Mouse (Mus musculus): Measurements from ENCODE around the gene Bace1.

Bace1 gene

GRCm38 (mm10) chr9:45838434-45839138 lies at the start of gene Bace1:
TSS of gene Bace1 (plus strand) at chr9:45838580.
- peak; percentile 71 for DNase-seq (ENCODE audit: extremely low spot score, low spot score)

- no peak for DNase-seq (ENCODE audit: extremely low spot score, low spot score)
Measured at GRCm38 (mm10) chr9:45791456-45792142, 46.8 kb upstream of the Bace1 start.

DNA sequence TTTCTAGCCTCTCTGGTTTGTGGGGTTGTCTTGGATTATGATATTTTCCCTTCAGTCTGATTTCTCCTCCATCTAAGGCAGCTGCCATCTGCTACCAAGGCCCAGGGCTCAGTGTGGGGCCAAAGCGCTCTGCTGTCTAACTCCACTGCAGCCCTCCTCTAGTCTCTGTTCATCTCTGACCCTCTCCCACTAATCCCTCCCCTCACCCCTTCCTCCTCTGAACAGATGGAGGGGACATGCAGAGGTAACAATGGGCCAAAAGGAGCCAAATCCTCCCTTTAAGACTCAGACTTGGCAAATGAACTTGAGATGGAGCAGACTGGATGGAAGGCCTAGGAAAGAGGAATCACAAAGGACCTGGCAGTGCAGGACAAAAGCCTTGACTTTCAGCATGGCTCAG lies 46.1 kb upstream of the Bace1 start:
- no peak for DNase-seq (ENCODE audit: extremely low spot score, low spot score)

DNA sequence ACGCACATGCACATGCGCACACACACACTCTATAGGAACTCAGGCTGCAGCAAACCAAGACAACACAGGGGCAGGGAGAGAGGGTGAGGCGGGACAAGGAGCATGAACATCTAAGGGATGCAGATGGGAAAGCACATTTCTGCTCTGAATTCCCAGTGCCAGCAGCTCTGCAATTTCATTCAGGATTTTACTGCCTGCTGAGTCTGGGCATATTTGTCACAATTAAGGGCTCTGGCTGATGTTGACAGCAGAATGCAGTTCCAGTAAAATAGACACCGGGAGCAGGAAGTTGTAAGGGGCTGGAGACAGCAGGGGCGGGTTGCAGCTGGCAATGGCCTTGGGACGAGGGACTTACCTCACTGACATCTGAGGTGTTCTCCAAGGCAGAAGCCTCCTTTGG lies 44.7 kb upstream of the Bace1 start:
- no peak for DNase-seq (ENCODE audit: extremely low spot score, low spot score)

GRCm38 (mm10) chr9:45795722-45796121 lies 42.7 kb upstream of the Bace1 start:
- no peak for DNase-seq (ENCODE audit: extremely low spot score, low spot score)

- no peak for DNase-seq (ENCODE audit: extremely low spot score, low spot score)
Measured at GRCm38 (mm10) chr9:45797271-45797670, 41.1 kb upstream of the Bace1 start.

- DNase-seq (ENCODE audit: extremely low spot score, low spot score) = peak; percentile 55
Measured at GRCm38 (mm10) chr9:45798467-45799164, 39.8 kb upstream of the Bace1 start.

DNA sequence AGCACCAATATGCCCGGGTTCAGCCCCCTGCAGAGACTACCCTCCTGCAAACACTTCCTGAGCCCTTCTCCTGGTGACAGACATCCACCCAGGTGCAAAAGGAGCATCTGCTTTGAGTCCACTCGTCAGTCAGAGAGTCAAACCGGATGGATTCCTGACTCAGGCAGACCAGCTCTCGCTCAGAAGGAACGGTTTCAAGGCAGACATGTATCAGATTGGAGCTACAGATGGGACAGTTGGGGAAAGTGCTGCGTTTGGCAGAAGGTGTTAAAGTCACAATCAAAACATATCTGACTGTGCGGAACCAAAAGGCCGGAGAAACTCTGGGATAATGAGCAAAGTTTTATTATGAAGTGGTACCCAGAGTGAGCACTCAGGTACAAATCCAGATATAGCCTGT lies 39.0 kb upstream of the Bace1 start:
- no peak for DNase-seq (ENCODE audit: extremely low spot score, low spot score)

- no peak for DNase-seq (ENCODE audit: extremely low spot score, low spot score)
Measured at GRCm38 (mm10) chr9:45803070-45803774, 35.2 kb upstream of the Bace1 start.

DNA sequence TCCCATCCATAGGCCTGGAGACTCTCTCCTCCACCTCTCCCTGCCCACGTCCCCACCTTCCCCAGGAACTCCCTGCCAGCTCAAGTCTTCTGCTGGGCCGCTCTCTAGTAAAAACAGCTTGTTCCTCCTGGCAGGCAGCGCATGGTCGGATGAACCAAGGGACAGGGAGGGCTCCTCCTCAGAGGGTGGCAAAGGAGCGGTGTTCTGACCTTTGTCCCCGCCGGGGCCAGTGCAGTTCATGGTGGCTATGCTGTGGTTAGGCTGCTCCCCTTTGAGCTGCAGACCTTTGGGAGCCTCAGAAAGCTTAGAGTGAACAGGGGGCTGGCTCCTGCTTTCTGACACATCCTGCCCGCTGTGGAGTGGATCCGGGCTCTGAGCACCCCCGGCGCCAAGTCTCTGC lies 31.5 kb upstream of the Bace1 start:
- no peak for DNase-seq (ENCODE audit: extremely low spot score, low spot score)

GRCm38 (mm10) chr9:45807337-45807736 lies 31.0 kb upstream of the Bace1 start:
- no peak for DNase-seq (ENCODE audit: extremely low spot score, low spot score)

GRCm38 (mm10) chr9:45807761-45808160 lies 30.6 kb upstream of the Bace1 start:
- no peak for DNase-seq (ENCODE audit: extremely low spot score, low spot score)

GRCm38 (mm10) chr9:45811946-45812345 lies 26.4 kb upstream of the Bace1 start:
- no peak for DNase-seq (ENCODE audit: extremely low spot score, low spot score)

DNA sequence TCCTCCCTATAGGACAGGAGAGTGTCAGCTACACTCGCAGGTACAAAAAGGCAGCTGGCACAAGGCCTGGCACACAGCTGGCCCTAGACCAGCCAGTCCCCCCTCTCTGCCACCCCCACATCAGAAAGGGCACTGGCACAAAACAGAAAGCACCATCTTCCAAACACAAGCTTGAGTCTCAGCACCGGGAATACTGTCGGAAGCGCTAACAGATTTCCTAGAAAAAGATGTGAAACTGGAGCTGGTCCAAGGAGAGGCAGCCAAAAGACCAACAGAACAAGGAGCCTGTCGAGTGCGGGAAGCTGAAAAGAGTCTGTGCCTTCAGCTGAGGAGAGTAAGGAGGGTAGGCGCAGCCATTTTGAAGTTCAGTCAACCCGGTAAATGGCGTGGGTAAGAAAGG lies 23.3 kb upstream of the Bace1 start:
- no peak for DNase-seq (ENCODE audit: extremely low spot score, low spot score)

GRCm38 (mm10) chr9:45815525-45815924 lies 22.9 kb upstream of the Bace1 start:
- no peak for DNase-seq (ENCODE audit: extremely low spot score, low spot score)

GRCm38 (mm10) chr9:45818406-45819011 lies 19.9 kb upstream of the Bace1 start:
- DNase-seq (ENCODE audit: extremely low spot score, low spot score) = no peak

- no peak for DNase-seq (ENCODE audit: extremely low spot score, low spot score)
Measured at GRCm38 (mm10) chr9:45827663-45828290, 10.6 kb upstream of the Bace1 start.

- peak; percentile 90 for DNase-seq (ENCODE audit: extremely low spot score, low spot score)
Measured at GRCm38 (mm10) chr9:45828291-45828963, 10.0 kb upstream of the Bace1 start, which contains the start of gene Cep164. TSS of gene Cep164 (minus strand) at chr9:45828691.

DNA sequence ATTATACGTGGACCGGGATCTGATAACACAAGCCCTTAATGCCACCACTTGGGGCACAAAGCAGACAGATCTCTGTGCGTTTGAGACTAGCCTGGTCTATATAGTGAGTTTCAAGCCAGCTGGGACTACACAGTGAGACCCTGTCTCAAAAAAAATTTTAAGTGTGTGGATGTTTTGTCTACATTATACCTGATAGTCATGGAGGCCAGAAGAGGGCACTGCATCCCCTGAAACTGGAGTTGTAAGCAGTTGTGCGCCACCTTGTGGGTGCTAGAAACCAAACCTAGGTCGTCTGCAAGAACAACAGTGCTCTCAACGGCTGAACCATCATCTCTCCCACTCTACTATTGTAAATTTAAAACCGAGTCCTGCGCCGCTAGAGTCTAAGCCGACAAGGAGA lies 9.3 kb upstream of the Bace1 start:
- peak; percentile 72 for DNase-seq (ENCODE audit: extremely low spot score, low spot score)

DNA sequence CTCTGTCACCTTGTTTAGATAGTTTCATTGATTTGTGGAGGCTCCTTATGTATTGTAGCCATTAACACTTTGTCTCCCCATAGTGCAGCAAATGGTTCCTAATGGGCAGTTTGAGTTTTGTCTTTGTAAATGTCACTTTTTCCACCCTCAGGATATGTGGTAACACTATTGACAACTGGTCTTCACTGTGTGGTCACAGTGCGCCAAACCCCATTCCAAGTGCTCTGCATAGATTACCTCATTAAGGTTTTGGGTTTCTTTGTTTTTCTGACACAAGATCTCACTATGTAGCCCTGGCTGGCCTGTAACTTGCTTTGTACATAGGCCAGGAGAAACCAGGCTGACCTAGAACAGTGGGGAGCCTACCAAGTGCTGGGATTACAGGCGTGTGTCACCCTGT lies 5.5 kb upstream of the Bace1 start:
- DNase-seq (ENCODE audit: extremely low spot score, low spot score) = no peak
